Mouse (Mus musculus): Measurements from ENCODE around the gene Sh3rf3.

DNA sequence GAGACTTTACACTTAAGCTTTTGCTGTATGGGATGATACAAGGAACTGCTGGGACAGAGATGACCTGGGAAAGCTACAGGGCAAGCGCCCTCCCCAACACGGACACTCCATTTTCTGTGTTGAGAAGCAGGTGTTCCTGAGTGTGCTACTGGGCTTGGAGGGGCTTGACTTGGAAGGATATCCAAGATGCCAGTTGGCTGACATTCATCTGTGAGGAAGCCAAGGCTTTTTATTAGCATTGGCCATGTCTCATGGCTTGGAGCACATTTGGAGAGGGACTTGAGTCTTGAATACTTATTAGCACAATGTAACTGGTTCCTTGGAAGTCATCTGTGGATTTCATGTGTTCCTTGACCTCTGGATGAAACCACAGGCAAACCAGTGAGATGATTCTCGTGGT lies 23.2 kb downstream of the Sh3rf3 start:
- TF ChIP-seq ZNF384 (IDR thresholded peaks at IDR 0.05; ENCODE audit: low read depth, low read length): no peak
- no peak for TF ChIP-seq CHD2 (IDR thresholded peaks at IDR 0.05; ENCODE audit: low read depth, low read length)
- no peak for TF ChIP-seq HCFC1 (IDR thresholded peaks at IDR 0.05; ENCODE audit: borderline replicate concordance, insufficient read depth, low read length)
- no peak for TF ChIP-seq ZC3H11A (IDR thresholded peaks at IDR 0.05; ENCODE audit: borderline replicate concordance, low read depth, low read length)
- TF ChIP-seq MAFK (IDR thresholded peaks at IDR 0.05; ENCODE audit: insufficient read depth, low read depth, low read length): no peak
